In genomic region chr15:27770513-27771196, GRCm38 (mm10) we compare ENCODE assay signal across 9 mouse cellular contexts.
DNase-seq lines count a peak whose midpoint lies in the region; ATAC-seq and TF ChIP-seq lines count a peak whose summit lies in the region.
"Had no signal": no experiment of that assay in that cellular context is flagged by ENCODE, and none has a peak within 500 bp of the region (broad histone marks: within the 10 kb centered on the region; RNA-seq: fewer than 3 reads in every experiment).

No protein-coding gene starts in this region.

- no peaks in the 10 kb centered on the region for H3K27me3 ChIP-seq in embryonic facial prominence, embryonic 13.5 days
- no peaks in the 10 kb centered on the region for H3K27me3 ChIP-seq in forebrain, embryonic 16.5 days (replicated peaks; ENCODE audit: control insufficient read depth, insufficient read depth, low read length)

- peak overlapping the region; percentile 85 for H3K27ac ChIP-seq in embryonic facial prominence, embryonic 13.5 days
- no peak overlapping the region for H3K27ac ChIP-seq in forebrain, embryonic 16.5 days (ENCODE audit: low read length)

- H3K4me2 ChIP-seq in embryonic facial prominence, embryonic 13.5 days, result peak overlapping the region; percentile 28
- no peak overlapping the region for H3K4me2 ChIP-seq in forebrain, embryonic 16.5 days (ENCODE audit: low read length)

- 0 out of 2 replicates have a peak overlapping the region, but pooled peaks have one; percentile 17 for H3K9ac ChIP-seq in embryonic facial prominence, embryonic 13.5 days
- H3K9ac ChIP-seq in forebrain, embryonic 16.5 days (replicated peaks; ENCODE audit: low read depth, low read length), result no peak overlapping the region; the same call in 1 of the 2 replicates

- H3K4me3 ChIP-seq in lung, adult 2 months (replicated peaks; ENCODE audit: extremely low read depth, low read depth, low read length), result no peak overlapping the region
- H3K4me3 ChIP-seq in embryonic facial prominence, embryonic 13.5 days, result no peak overlapping the region
- H3K4me3 ChIP-seq in forebrain, embryonic 16.5 days (replicated peaks; ENCODE audit: low read length), result no peak overlapping the region

- peaks cover 70% of the 10 kb centered on the region for H3K36me3 ChIP-seq in embryonic facial prominence, embryonic 13.5 days
- H3K36me3 ChIP-seq in forebrain, embryonic 16.5 days (ENCODE audit: control insufficient read depth, insufficient read depth), result peaks cover 22% of the 10 kb centered on the region; the same call in 1 of the 2 replicates
- H3K36me3 ChIP-seq: G1E had no signal

- no peak for TF ChIP-seq CTCF in lung, adult 2 months (IDR thresholded peaks at IDR 0.05; ENCODE audit: insufficient read depth, low read length)

- H3K4me1 ChIP-seq in lung, adult 2 months (ENCODE audit: control insufficient read depth, insufficient read depth, low read length), result 0 out of 2 replicates have a peak, but pooled peaks cover 3% of the 10 kb centered on the region
- peaks cover 62% of the 10 kb centered on the region for H3K4me1 ChIP-seq in embryonic facial prominence, embryonic 13.5 days
- H3K4me1 ChIP-seq in forebrain, embryonic 16.5 days (replicated peaks; ENCODE audit: control insufficient read depth, insufficient read depth, low read length), result peaks cover 13% of the 10 kb centered on the region

- ATAC-seq in embryonic facial prominence, embryonic 13.5 days (ENCODE audit: insufficient number of reproducible peaks, insufficient read depth, low FRiP score, low TSS enrichment, low read depth), result peak; percentile 84
- ATAC-seq in forebrain, embryonic 16.5 days, result peak; percentile 36; the same call in 1 of the 2 replicates
- peak; percentile 69 for ATAC-seq in neutrophil, adult 5-6 weeks (ENCODE audit: extremely low read depth, insufficient number of reproducible peaks, low FRiP score, poor library complexity, severe bottlenecking)

- no peak for TF ChIP-seq POLR2A in lung, adult 2 months (IDR thresholded peaks at IDR 0.05; ENCODE audit: borderline replicate concordance, extremely low read depth, low read depth, low read length)

- H3K9me3 ChIP-seq in embryonic facial prominence, embryonic 13.5 days, result no peaks in the 10 kb centered on the region
- H3K9me3 ChIP-seq in forebrain, embryonic 16.5 days (ENCODE audit: control insufficient read depth, low read length), result no peaks in the 10 kb centered on the region

- WGBS in lung, adult 2 months, result 63% methylated on average over 12 of the region's 12 CpGs
- 23% methylated on average over 12 of the region's 12 CpGs for WGBS in embryonic facial prominence, embryonic 13.5 days
- WGBS in forebrain, embryonic 16.5 days, result 23% methylated on average over 12 of the region's 12 CpGs

- peak; percentile 30 for DNase-seq in lung, postnatal 36 days
- no peak for DNase-seq in lung, adult 2 months
- no peak for DNase-seq in frontal cortex, postnatal 36 days (ENCODE audit: low spot score in 2 of 2)
- DNase-seq in heart, postnatal 4 days, result no peak
- no peak for DNase-seq in kidney, adult 18-20 months
